Mouse (Mus musculus) heart, embryonic 13.5 days (tissue): ENCODE results near the gene Med16. TPM values are rescaled to one million over a fixed set of nuclear protein-coding genes. Genes with fewer than 3 reads are reported as not detected.
"Not testable (repeated sequence)": the region's sequence is repeated elsewhere in the genome, so short reads cannot be mapped to it uniquely, and the experiment has no call there.

ENCODE experiments used
- ATAC-seq: fragments of 200-750 bp; cut with Nextera tagmentation; 2 replicates; pipeline ENCODE4 v1.8.0; 2017; ENCODE audit warnings: moderate TSS enrichment; ENCODE audit not compliant: insufficient number of reproducible peaks, low FRiP score, low TSS enrichment; ENCODE audit errors: extremely low read depth
- H3K27ac ChIP-seq: fragments of 300-500 bp; sonication (generic); replicated peaks from 2 replicates; pipeline ENCODE4 v1.5.1; 2015; ENCODE audit warnings: moderate library complexity, mild to moderate bottlenecking, inconsistent platforms
- H3K27me3 ChIP-seq: fragments of 300-500 bp; sonication (generic); replicated peaks from 2 replicates; pipeline ENCODE4 v1.6.1; 2015; ENCODE audit warnings: mild to moderate bottlenecking, inconsistent platforms
- H3K36me3 ChIP-seq: fragments of 300-500 bp; sonication (generic); 2 replicates; pipeline ENCODE4 v1.6.1; 2015; ENCODE audit warnings: mild to moderate bottlenecking, inconsistent platforms
- H3K4me1 ChIP-seq: fragments of 300-500 bp; sonication (generic); 2 replicates; pipeline ENCODE4 v1.6.1; 2015; ENCODE audit warnings: inconsistent platforms
- H3K4me2 ChIP-seq: fragments of 300-500 bp; sonication (generic); 2 replicates; pipeline ENCODE4 v1.6.1; 2015; ENCODE audit warnings: inconsistent platforms, mild to moderate bottlenecking, moderate library complexity
- H3K4me3 ChIP-seq: fragments of 300-500 bp; sonication (generic); 2 replicates; pipeline ENCODE4 v1.5.1; 2015; ENCODE audit warnings: moderate library complexity, mild to moderate bottlenecking, inconsistent platforms
- H3K9ac ChIP-seq: fragments of 300-500 bp; sonication (generic); 2 replicates; pipeline ENCODE4 v1.6.1; 2015; ENCODE audit warnings: inconsistent platforms, mild to moderate bottlenecking, moderate library complexity
- H3K9me3 ChIP-seq: fragments of 300-500 bp; sonication (generic); 2 replicates; pipeline ENCODE4 v1.6.1; 2016; ENCODE audit warnings: inconsistent platforms
- WGBS: fragments of 180-500 bp; shearing (Covaris S2); methylation state at CpG from one replicate; pipeline ENCODE4 v1.1.7; 2015; ENCODE audit warnings: mixed read lengths; 5-methylcytosine and 5-hydroxymethylcytosine counted together
- polyA plus RNA-seq: library from polyadenylated mRNA; unstranded; fragments of >200 nt; fragmentation: Nextera tagmentation; extraction: Ambion mirVana; gene quantifications from 2 replicates; pipeline ENCODE4 v1.2.1, GENCODE M21; 2015

Gene Med16
- polyA plus RNA-seq, 1 experiment from 2014 or later: 42.1 TPM

DNA sequence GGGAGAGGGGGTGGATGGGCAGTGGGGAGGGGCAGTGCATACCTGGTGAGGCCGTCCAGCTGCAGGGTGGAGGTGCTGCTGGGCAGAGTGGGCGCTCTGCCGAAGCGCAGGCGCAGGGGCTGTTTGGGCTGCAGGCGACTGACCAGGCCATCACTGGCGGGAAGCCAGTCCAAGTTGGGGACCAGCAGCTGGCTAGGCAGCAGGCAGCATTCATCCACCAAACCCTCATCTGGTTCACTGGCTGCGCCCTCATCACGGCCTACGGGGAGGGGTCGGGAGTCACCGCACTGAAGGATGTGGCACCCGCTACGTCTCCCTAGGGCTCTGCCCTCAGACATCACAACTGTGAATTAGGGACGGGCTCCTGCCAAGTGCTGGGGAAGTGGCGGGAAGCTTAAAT is 12.4 kb downstream of the Med16 start:
- peaks cover 7% of the 10 kb centered on the region; the same call in 1 of the 2 replicates for H3K4me1 ChIP-seq
- ATAC-seq: no peak
- WGBS: 88% methylated on average over 16 of the region's 16 CpGs
- H3K9me3 ChIP-seq: no peaks in the 10 kb centered on the region
- H3K9ac ChIP-seq: no peak overlapping the region
- no peak overlapping the region for H3K27ac ChIP-seq
- H3K27me3 ChIP-seq: peaks cover 3% of the 10 kb centered on the region; the same call in 1 of the 2 replicates
- H3K4me2 ChIP-seq: no peak overlapping the region
- no peak overlapping the region for H3K4me3 ChIP-seq
- peaks cover 69% of the 10 kb centered on the region for H3K36me3 ChIP-seq

DNA sequence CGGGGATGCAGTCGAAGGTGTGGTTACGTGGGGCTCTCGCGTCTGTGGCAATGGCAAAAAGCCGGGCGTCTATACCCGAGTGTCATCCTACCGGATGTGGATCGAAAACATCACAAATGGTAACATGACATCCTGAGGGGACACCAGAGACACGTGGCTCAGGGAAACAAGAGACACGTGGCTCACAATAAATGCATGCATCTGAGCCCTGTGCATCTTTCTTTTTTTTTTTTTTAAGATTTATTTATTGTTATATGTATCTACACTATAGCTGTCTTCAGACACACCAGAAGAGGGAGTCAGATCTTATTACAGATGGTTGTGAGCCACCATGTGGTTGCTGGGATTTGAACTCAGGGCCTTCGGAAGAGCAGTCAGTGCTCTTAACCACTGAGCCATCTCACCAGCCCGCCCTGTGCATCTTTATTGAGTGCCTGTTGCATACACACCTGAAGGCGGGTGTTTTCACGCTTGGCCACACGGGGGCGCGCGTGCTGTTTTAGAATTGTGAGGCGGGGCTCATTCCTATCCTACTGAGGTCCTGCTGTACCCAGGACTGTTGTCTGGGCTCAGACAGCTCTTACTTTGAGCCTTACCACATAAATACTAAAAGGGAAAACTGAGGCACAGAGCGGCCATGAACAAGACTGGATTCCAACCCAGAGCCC is 16.1 kb downstream of the Med16 start:
- 41% methylated on average over 22 of the region's 22 CpGs for WGBS
- H3K9ac ChIP-seq: 0 out of 2 replicates have a peak overlapping the region, but pooled peaks have one; percentile 5
- H3K36me3 ChIP-seq: peaks cover 34% of the 10 kb centered on the region
- not testable (repeated sequence) for H3K4me3 ChIP-seq, H3K27ac ChIP-seq, H3K4me2 ChIP-seq, ATAC-seq, H3K4me1 ChIP-seq, H3K9me3 ChIP-seq
- H3K27me3 ChIP-seq: peaks cover 12% of the 10 kb centered on the region

DNA sequence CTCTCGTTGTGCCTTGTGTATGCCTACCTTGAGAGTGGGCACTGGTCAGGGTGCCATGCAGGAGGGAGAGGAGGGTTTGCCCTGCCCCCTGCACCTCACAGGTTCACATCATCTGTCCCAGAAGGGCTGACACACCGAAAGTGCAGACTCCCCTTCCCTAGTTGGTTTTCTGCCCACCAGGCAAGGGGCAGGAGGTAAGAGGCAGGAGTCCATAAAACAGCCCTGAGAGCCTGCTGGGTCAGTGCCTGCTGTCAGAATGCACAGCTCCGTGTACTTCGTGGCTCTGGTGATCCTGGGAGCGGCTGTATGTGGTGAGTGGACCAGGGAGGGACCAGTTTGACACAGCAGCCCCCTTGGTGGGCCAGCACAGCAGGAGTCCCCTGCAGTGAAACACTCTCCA is 18.1 kb downstream of the Med16 start, which contains the start of gene Cfd:
TSS of gene Cfd (plus strand) at position 184 of the 400 bp plus-strand sequence.
- no peak within 1 kb of the TSS for H3K4me3 ChIP-seq
- H3K4me2 ChIP-seq: no peak within 1 kb of the TSS
- no peak within 1 kb of the TSS for H3K9ac ChIP-seq
- H3K36me3 ChIP-seq: peaks cover 15% of the 10 kb centered on the region
- H3K27ac ChIP-seq: no peak within 1 kb of the TSS
- H3K9me3 ChIP-seq: no peaks in the 10 kb centered on the region
- ATAC-seq: no peak
- H3K4me1 ChIP-seq: peaks cover 7% of the 10 kb centered on the region; the same call in 1 of the 2 replicates
- 39% methylated on average over 5 of the region's 5 CpGs for WGBS
- peaks cover 19% of the 10 kb centered on the region for H3K27me3 ChIP-seq

DNA sequence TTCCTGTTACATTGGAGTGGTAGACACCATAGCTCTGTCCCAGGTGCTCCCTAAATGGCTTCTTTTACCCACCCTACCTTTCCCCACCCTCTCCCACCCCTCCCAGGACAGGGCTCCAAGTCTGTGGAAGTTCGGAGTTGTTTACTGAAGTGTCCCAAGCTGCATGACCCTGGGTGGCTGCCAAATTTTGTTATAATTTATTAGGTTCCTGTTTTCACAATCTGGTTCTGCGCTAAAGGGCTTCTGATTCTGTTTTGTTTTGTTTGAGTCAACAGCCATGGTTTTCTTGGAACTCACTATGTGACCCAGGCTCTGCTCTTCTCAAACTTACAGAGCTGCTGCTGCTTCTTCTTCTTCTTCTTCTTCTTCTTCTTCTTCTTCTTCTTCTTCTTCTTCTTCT is 19.3 kb downstream of the Med16 start:
- Histone ChIP-seq H3K27ac (no peak overlapping the region), H3K4me1 (peaks cover 10% of the 10 kb centered on the region), H3K36me3 (peaks cover 4% of the 10 kb centered on the region; the same call in 1 of the 2 replicates), H3K27me3 (peaks cover 19% of the 10 kb centered on the region), H3K4me2 (no peak overlapping the region), H3K9ac (no peak overlapping the region), H3K4me3 (no peak overlapping the region), H3K9me3 (no peaks in the 10 kb centered on the region)
- no peak for ATAC-seq
- WGBS: 78% methylated on average over 2 of the region's 2 CpGs

DNA sequence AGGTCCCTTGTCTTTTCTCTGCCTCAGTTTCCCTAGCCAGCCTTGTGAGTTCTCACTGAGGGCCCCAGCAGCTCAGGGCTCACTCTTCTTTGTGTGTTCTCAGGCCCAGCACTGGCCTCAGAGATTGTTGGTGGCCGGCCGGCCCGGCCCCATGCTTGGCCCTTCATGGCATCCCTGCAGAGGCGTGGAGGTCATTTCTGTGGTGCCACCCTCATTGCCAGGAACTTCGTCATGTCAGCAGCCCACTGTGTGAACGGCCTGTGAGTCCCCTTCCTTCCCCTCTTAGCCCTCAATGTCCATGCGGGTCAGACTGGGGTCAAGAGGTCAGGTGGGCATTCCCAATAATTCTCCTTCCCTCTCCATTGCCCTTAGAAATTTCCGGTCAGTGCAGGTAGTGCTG is 22.1 kb downstream of the Med16 start:
- no peak overlapping the region for H3K27ac ChIP-seq
- peaks cover 20% of the 10 kb centered on the region for H3K4me1 ChIP-seq
- no peak overlapping the region for H3K4me3 ChIP-seq
- H3K4me2 ChIP-seq: no peak overlapping the region
- WGBS: 62% methylated on average over 8 of the region's 8 CpGs
- H3K9me3 ChIP-seq: no peaks in the 10 kb centered on the region
- ATAC-seq: no peak
- no peaks in the 10 kb centered on the region for H3K36me3 ChIP-seq
- H3K9ac ChIP-seq: no peak overlapping the region
- peaks cover 38% of the 10 kb centered on the region for H3K27me3 ChIP-seq

DNA sequence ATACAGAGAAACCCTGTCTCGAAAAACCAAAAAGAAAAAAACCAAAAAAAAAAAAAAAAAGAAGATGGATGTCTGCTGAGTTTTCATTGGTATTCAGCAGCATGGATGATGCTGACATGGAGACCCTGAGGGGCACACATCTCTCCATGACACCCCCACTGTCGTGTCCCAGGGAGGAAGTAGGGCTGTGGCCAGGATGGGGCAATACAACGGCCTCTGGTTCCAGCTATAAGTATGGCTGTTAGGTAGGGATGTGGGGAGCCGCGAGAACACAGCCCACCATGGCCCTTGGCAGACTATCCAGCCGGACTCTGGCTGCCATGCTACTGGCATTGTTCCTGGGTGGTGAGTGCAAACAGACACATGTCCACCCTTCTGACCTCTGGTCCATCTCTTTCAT is 22.7 kb downstream of the Med16 start, which contains the start of gene Elane:
TSS of gene Elane (plus strand) at position 194 of the 400 bp plus-strand sequence.
- H3K36me3 ChIP-seq: no peaks in the 10 kb centered on the region
- no peak within 1 kb of the TSS for H3K4me2 ChIP-seq
- no peak for ATAC-seq
- H3K4me3 ChIP-seq: no peak within 1 kb of the TSS
- 75% methylated on average over 6 of the region's 6 CpGs for WGBS
- peaks cover 23% of the 10 kb centered on the region for H3K4me1 ChIP-seq
- H3K9me3 ChIP-seq: no peaks in the 10 kb centered on the region
- no peak within 1 kb of the TSS for H3K27ac ChIP-seq
- H3K27me3 ChIP-seq: peaks cover 37% of the 10 kb centered on the region
- H3K9ac ChIP-seq: no peak within 1 kb of the TSS

DNA sequence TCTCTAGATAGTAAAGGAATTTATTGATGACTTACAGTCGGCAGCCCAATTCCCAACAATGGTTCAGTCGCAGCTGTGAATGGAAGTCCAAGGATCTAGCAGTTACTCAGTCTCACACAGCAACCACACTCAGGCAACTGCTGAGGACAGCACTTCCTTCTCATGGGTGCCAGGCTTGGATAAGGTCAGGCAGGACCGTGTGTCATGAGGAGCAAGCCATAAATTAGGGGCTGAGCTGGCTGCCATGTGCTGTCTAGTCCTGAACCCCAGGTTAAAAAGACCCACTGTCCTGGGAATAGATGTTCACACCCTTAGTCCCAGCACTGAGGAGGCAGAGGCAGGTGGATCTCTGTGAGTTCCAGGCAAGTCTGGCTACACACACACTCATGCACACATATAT is 23.8 kb downstream of the Med16 start:
- WGBS: 68% methylated on average over 3 of the region's 3 CpGs
- not testable (repeated sequence) for H3K9me3 ChIP-seq, H3K4me2 ChIP-seq, H3K36me3 ChIP-seq, H3K4me3 ChIP-seq, H3K27ac ChIP-seq, H3K9ac ChIP-seq, ATAC-seq
- H3K27me3 ChIP-seq: peaks cover 46% of the 10 kb centered on the region
- H3K4me1 ChIP-seq: peaks cover 32% of the 10 kb centered on the region

DNA sequence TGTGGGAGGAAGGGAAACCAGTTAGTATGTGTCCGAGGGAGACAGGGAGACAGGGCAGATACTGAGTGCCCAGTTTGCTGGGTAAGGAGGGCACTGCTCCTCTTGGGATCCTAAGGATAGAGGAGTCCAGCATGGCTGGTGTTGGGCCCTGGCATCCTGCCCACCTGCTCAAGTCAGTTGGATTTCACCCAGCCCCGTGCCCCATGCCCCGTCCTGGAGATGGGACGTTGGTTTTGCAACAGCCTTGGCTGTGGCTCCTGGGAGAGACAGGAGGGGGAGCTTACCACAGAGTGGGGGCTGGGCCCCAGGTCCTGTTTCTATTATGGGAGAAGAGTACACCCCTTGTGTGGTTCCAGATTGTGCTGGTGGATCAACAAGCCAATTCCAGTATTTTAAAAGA is 24.3 kb downstream of the Med16 start:
- H3K27me3 ChIP-seq: peaks cover 47% of the 10 kb centered on the region
- H3K9ac ChIP-seq: no peak overlapping the region
- no peak overlapping the region for H3K4me2 ChIP-seq
- WGBS: 52% methylated on average over 4 of the region's 4 CpGs
- no peak for ATAC-seq
- H3K36me3 ChIP-seq: no peaks in the 10 kb centered on the region
- H3K4me3 ChIP-seq: no peak overlapping the region
- H3K27ac ChIP-seq: no peak overlapping the region
- no peaks in the 10 kb centered on the region for H3K9me3 ChIP-seq
- H3K4me1 ChIP-seq: peaks cover 37% of the 10 kb centered on the region

DNA sequence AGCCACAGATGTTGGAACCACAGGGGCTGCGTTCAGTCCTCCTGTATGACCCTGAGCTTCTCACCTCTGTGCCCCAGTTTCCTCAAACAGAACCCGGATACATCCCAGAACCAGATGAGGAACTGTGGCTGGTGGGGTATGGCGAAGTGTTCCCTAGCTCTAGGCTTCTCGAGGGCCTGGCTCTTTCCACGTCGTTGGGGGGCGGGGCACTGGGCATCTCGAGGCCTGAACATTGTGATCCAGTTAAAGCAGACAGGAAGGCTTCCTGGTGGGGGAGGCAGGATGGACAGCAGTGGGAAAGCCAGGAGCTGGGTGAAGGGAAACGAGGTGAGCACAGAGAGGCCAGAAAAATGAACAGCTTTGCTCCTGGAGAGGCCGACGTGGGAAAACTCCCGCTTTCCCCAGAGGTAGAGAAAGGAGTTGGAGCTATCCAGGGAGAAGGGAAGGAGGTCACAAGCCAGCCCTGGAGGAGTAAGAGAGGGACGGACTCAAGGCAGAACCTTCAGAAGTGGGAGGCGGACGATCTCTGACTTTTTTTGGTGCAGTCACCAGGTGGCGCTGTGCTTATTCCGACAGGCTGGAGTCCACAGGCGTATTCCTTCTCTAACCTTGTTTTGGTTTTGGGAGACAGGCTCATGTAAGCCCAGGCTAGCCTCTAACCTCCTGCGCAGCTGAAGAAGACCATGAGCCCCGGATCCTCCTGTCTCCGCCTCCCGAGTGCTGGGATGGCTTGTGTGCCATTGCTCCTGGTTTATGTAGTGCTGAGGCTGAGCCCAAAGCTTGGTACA is 25.2 kb downstream of the Med16 start:
- peaks cover 40% of the 10 kb centered on the region for H3K4me1 ChIP-seq
- 0 out of 2 replicates have a peak overlapping the region, but pooled peaks have one; percentile 6 for H3K4me3 ChIP-seq
- no peaks in the 10 kb centered on the region for H3K36me3 ChIP-seq
- ATAC-seq: no peak
- peak overlapping the region; percentile 16; the same call in 1 of the 2 replicates for H3K4me2 ChIP-seq
- peaks cover 47% of the 10 kb centered on the region for H3K27me3 ChIP-seq
- H3K9ac ChIP-seq: peak overlapping the region; percentile 57; the same call in 1 of the 2 replicates
- 14% methylated on average over 22 of the region's 22 CpGs for WGBS
- H3K9me3 ChIP-seq: no peaks in the 10 kb centered on the region
- no peak overlapping the region for H3K27ac ChIP-seq

DNA sequence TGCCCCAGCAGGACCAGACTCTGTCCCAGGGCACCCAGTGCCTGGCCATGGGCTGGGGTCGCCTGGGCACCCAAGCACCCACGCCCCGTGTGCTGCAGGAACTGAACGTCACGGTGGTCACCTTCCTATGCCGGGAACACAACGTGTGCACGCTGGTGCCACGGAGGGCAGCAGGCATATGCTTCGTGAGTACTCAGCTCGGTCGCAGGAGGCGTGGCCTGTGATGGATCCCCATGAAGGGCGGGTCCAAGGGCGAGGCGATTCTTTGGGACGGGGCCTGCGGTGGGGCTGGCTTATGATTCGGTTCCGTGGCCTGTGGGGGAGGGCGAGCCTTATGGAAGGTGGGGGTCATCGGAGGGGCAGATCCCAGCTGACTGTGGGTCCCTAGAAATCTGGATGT is 26.7 kb downstream of the Med16 start:
- WGBS: 6% methylated on average over 22 of the region's 22 CpGs
- H3K4me3 ChIP-seq: peak overlapping the region; percentile 34
- H3K4me1 ChIP-seq: peaks cover 43% of the 10 kb centered on the region
- H3K36me3 ChIP-seq: no peaks in the 10 kb centered on the region
- H3K27ac ChIP-seq: no peak overlapping the region
- peak overlapping the region; percentile 74 for H3K9ac ChIP-seq
- peaks cover 46% of the 10 kb centered on the region for H3K27me3 ChIP-seq
- no peaks in the 10 kb centered on the region for H3K9me3 ChIP-seq
- ATAC-seq: no peak
- peak overlapping the region; percentile 62 for H3K4me2 ChIP-seq

DNA sequence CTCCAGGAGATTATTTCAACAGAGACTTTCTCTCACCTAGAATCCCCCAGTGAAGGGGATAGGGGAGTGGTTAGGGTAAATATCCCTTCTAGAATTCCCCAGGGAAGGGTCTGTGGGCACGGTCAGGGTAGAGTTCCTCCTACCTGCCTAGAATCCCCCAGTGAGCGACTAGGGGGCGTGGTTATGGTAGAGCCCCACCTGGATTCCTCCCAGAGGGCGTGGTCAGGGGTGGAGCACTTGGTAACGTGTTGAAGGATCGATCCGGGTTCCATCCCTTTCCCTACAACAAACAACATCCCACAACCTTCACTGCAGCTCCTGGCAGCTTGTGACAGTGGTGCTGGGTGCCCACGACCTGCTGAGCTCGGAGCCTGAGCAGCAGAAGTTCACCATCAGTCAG is 28.0 kb downstream of the Med16 start:
- H3K4me1 ChIP-seq: peaks cover 44% of the 10 kb centered on the region
- WGBS: 19% methylated on average over 9 of the region's 9 CpGs
- no peak overlapping the region for H3K4me2 ChIP-seq
- ATAC-seq: no peak
- H3K27ac ChIP-seq: no peak overlapping the region
- no peaks in the 10 kb centered on the region for H3K9me3 ChIP-seq
- 0 out of 2 replicates have a peak overlapping the region, but pooled peaks have one; percentile 11 for H3K9ac ChIP-seq
- no peak overlapping the region for H3K4me3 ChIP-seq
- peaks cover 40% of the 10 kb centered on the region for H3K27me3 ChIP-seq
- no peaks in the 10 kb centered on the region for H3K36me3 ChIP-seq
